Mouse (Mus musculus): Measurements from ENCODE around the gene Rnf150. TPM values are rescaled to one million over a fixed set of nuclear protein-coding genes. Genes with fewer than 3 reads are reported as not detected.

The Rnf150 gene
- polyA plus RNA-seq, 1 experiment, result not detected

GRCm38 (mm10) chr8:82959491-82959890, 96.3 kb downstream of the Rnf150 start:
- TF ChIP-seq GATA1 (IDR thresholded peaks at IDR 0.05; ENCODE audit: low read length), result no peak

GRCm38 (mm10) chr8:82959980-82960610, 96.9 kb downstream of the Rnf150 start:
- TF ChIP-seq GATA1 (IDR thresholded peaks at IDR 0.05; ENCODE audit: low read length), result no peak

- no peak for TF ChIP-seq GATA1 (IDR thresholded peaks at IDR 0.05; ENCODE audit: low read length)
These were observed 101.4 kb downstream of the Rnf150 start for GRCm38 (mm10) chr8:82964537-82964936.

- no peak for TF ChIP-seq GATA1 (IDR thresholded peaks at IDR 0.05; ENCODE audit: low read length)
These were observed 104.9 kb downstream of the Rnf150 start for GRCm38 (mm10) chr8:82967879-82968678.

- no peak for TF ChIP-seq GATA1 (IDR thresholded peaks at IDR 0.05; ENCODE audit: low read length)
These were observed 106.8 kb downstream of the Rnf150 start for GRCm38 (mm10) chr8:82969967-82970366.

- no peak for TF ChIP-seq GATA1 (IDR thresholded peaks at IDR 0.05; ENCODE audit: low read length)
These were observed 109.7 kb downstream of the Rnf150 start for GRCm38 (mm10) chr8:82972812-82973211.

GRCm38 (mm10) chr8:82973331-82973730, 110.2 kb downstream of the Rnf150 start:
- TF ChIP-seq GATA1 (IDR thresholded peaks at IDR 0.05; ENCODE audit: low read length), result no peak

GRCm38 (mm10) chr8:82981244-82981855, 118.2 kb downstream of the Rnf150 start:
- no peak for TF ChIP-seq GATA1 (IDR thresholded peaks at IDR 0.05; ENCODE audit: low read length)

GRCm38 (mm10) chr8:82982873-82983272, 119.7 kb downstream of the Rnf150 start:
- TF ChIP-seq GATA1 (IDR thresholded peaks at IDR 0.05; ENCODE audit: low read length), result no peak

GRCm38 (mm10) chr8:82983301-82983700, 120.1 kb downstream of the Rnf150 start:
- TF ChIP-seq GATA1 (IDR thresholded peaks at IDR 0.05; ENCODE audit: low read length), result no peak

GRCm38 (mm10) chr8:82992093-82992492, 128.9 kb downstream of the Rnf150 start:
- no peak for TF ChIP-seq GATA1 (IDR thresholded peaks at IDR 0.05; ENCODE audit: low read length)

GRCm38 (mm10) chr8:82995727-82996438, 132.7 kb downstream of the Rnf150 start:
- no peak for TF ChIP-seq GATA1 (IDR thresholded peaks at IDR 0.05; ENCODE audit: low read length)

GRCm38 (mm10) chr8:82996843-82997242, 133.7 kb downstream of the Rnf150 start:
- no peak for TF ChIP-seq GATA1 (IDR thresholded peaks at IDR 0.05; ENCODE audit: low read length)

GRCm38 (mm10) chr8:82998778-82999177, 135.6 kb downstream of the Rnf150 start:
- TF ChIP-seq GATA1 (IDR thresholded peaks at IDR 0.05; ENCODE audit: low read length), result no peak

GRCm38 (mm10) chr8:83003187-83003586, 140.0 kb downstream of the Rnf150 start:
- TF ChIP-seq GATA1 (IDR thresholded peaks at IDR 0.05; ENCODE audit: low read length), result no peak

- no peak for TF ChIP-seq GATA1 (IDR thresholded peaks at IDR 0.05; ENCODE audit: low read length)
These were observed 146.3 kb downstream of the Rnf150 start for GRCm38 (mm10) chr8:83009481-83009880.

Measured in G1E-ER4 (cell line).